Mouse (Mus musculus): Measurements from ENCODE around the gene Chn1. TPM values are rescaled to one million over a fixed set of nuclear protein-coding genes. Genes with fewer than 3 reads are reported as not detected.

The Chn1 gene
- total and polyA plus RNA-seq, 3 experiments, result 5.0 to 14.1 TPM; not detected in 1

GRCm38 (mm10) chr2:73747297-73747696 is 27.8 kb downstream of the Chn1 start:
- Histone ChIP-seq H3K27me3 (ENCODE audit: control insufficient read depth in 1 of 2, insufficient read depth in 2 of 2, low read length in 2 of 2) (no peaks in the 10 kb centered on the region), H3K9me3 (replicated peaks; ENCODE audit: insufficient read depth, low read length) (no peaks in the 10 kb centered on the region), H3K9ac (ENCODE audit: control insufficient read depth, low read depth, low read length, poor library complexity, severe bottlenecking) (no peak overlapping the region), H3K4me1 (ENCODE audit: control insufficient read depth in 1 of 2, insufficient read depth in 2 of 2, low read length in 2 of 2) (no peaks in the 10 kb centered on the region; a peak in 1 of 4 replicates), H3K27ac (ENCODE audit: control insufficient read depth, low read depth, low read length) (no peak overlapping the region), H3K4me3 (ENCODE audit: control insufficient read depth in 1 of 2, insufficient read depth in 1 of 2, low read depth in 2 of 2, low read length in 2 of 2) (no peak overlapping the region), H3K79me2 (ENCODE audit: control insufficient read depth, insufficient read depth, low read length, poor library complexity) (no peaks in the 10 kb centered on the region), H3K36me3 (ENCODE audit: control insufficient read depth in 1 of 2, insufficient read depth in 2 of 2, low read length in 2 of 2) (no peaks in the 10 kb centered on the region)
- TF ChIP-seq MAX (IDR thresholded peaks at IDR 0.05; ENCODE audit: low read length), result no peak
- no peak for TF ChIP-seq TAL1 (IDR thresholded peaks at IDR 0.05; ENCODE audit: low read length)
- TF ChIP-seq TCF12 (IDR thresholded peaks at IDR 0.05; ENCODE audit: low read depth, low read length), result no peak
- TF ChIP-seq UBTF (IDR thresholded peaks at IDR 0.05; ENCODE audit: borderline replicate concordance, insufficient read depth, low read depth, low read length), result no peak
- TF ChIP-seq EP300 (IDR thresholded peaks at IDR 0.05; ENCODE audit: low read depth in 1 of 2, low read length in 2 of 2), result no peak
- TF ChIP-seq HCFC1 (IDR thresholded peaks at IDR 0.05; ENCODE audit: low read depth, low read length), result no peak
- no peak for TF ChIP-seq MAFK (IDR thresholded peaks at IDR 0.05; ENCODE audit: borderline replicate concordance, low read depth, low read length)
- TF ChIP-seq ZNF384 (IDR thresholded peaks at IDR 0.05; ENCODE audit: low read depth, low read length), result no peak
- TF ChIP-seq JUND (IDR thresholded peaks at IDR 0.05; ENCODE audit: low read depth, low read length), result no peak
- no peak for TF ChIP-seq MYB (IDR thresholded peaks at IDR 0.05; ENCODE audit: low read depth, low read length)
- TF ChIP-seq ZC3H11A (IDR thresholded peaks at IDR 0.05; ENCODE audit: low read depth, low read length), result no peak
- TF ChIP-seq USF2 (IDR thresholded peaks at IDR 0.05; ENCODE audit: borderline replicate concordance in 1 of 2, insufficient read depth in 1 of 2, low read depth in 1 of 2, low read length in 2 of 2), result no peak
- TF ChIP-seq CTCF (IDR thresholded peaks at IDR 0.05 in 2 of 3, conservative IDR thresholded peaks at IDR 0.05 in 1 of 3; ENCODE audit: control insufficient read depth in 1 of 3, insufficient read depth in 1 of 3, low read depth in 2 of 3, low read length in 3 of 3, poor library complexity in 1 of 3, severe bottlenecking in 1 of 3), result no peak
- no peak for TF ChIP-seq E2F4 (IDR thresholded peaks at IDR 0.05; ENCODE audit: borderline replicate concordance, low read depth, low read length)
- TF ChIP-seq BHLHE40 (IDR thresholded peaks at IDR 0.05; ENCODE audit: borderline replicate concordance, low read depth, low read length), result no peak
- DNase-seq (ENCODE audit: low read depth, low spot score), result no peak

DNA sequence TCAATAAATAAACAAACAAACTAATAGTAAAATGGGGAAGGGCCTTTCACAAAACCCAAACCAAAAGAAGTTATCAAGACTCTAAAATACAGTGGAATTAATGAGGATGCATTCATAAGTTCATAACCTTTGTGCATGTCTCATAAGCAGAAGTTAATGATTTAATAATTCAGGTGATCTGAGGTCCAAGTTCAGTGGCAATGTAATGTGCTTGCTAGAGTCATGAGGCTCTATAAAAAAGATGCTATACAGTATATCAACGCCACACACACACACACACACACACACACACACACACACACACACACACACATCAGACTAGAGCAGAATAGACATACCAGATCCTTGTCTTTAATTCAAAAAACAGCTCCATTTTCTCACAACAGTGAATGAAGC is 28.8 kb downstream of the Chn1 start:
- no peaks in the 10 kb centered on the region; a peak in 1 of 4 replicates for H3K4me1 ChIP-seq (ENCODE audit: control insufficient read depth in 1 of 2, insufficient read depth in 2 of 2, low read length in 2 of 2)
- TF ChIP-seq POLR2AphosphoS2 (IDR thresholded peaks at IDR 0.05; ENCODE audit: low read length), result no peak
- TF ChIP-seq GATA1 (IDR thresholded peaks at IDR 0.05; ENCODE audit: low read depth, low read length), result no peak
- DNase-seq (ENCODE audit: low read depth, low spot score), result no peak
- no peak overlapping the region for H3K4me3 ChIP-seq (ENCODE audit: control insufficient read depth in 1 of 2, insufficient read depth in 1 of 2, low read depth in 2 of 2, low read length in 2 of 2)
- no peaks in the 10 kb centered on the region for H3K79me2 ChIP-seq (ENCODE audit: control insufficient read depth, insufficient read depth, low read length, poor library complexity)
- no peak overlapping the region for H3K27ac ChIP-seq (ENCODE audit: control insufficient read depth, low read depth, low read length)
- H3K27me3 ChIP-seq (ENCODE audit: control insufficient read depth in 1 of 2, insufficient read depth in 2 of 2, low read length in 2 of 2), result no peaks in the 10 kb centered on the region
- no peaks in the 10 kb centered on the region for H3K9me3 ChIP-seq (replicated peaks; ENCODE audit: insufficient read depth, low read length)
- no peak overlapping the region for H3K9ac ChIP-seq (ENCODE audit: control insufficient read depth, low read depth, low read length, poor library complexity, severe bottlenecking)
- H3K36me3 ChIP-seq (ENCODE audit: control insufficient read depth in 1 of 2, insufficient read depth in 2 of 2, low read length in 2 of 2), result no peaks in the 10 kb centered on the region

Measured in MEL (cell line).